Mouse (Mus musculus) kidney, postnatal 10 days (tissue): ENCODE data around the gene Mpped1.
A peak's percentile ranks its signal among the peaks of the same experiment; 100 is the strongest.

Experiments used
- DNase-seq: peaks from one replicate; pipeline ENCODE4 v3.0.0; 2021; ENCODE audit warnings: mixed read lengths

The Mpped1 gene

GRCm38 (mm10) chr15:83796924-83797323 is 17.7 kb downstream of the Mpped1 start:
- DNase-seq = no peak

DNA sequence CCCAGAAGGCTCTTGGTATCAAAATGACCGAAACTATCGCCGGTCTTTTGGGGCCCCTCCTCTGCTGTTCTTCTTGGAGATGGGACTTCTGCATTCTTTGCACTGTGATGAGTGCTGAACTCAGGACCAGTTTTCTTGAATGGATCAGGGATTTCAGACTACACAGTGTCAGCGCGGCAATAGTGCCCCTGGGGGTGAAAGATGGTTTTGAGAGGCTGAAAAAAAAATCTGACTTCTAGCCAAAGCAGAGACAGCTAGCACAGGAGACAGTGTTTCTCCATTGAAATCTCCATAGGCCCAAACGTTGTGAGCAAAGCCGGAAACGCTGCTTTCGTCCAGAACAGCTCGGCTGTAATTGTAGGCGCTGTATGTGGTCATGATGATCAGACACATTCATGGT is 19.7 kb downstream of the Mpped1 start:
- no peak for DNase-seq

DNA sequence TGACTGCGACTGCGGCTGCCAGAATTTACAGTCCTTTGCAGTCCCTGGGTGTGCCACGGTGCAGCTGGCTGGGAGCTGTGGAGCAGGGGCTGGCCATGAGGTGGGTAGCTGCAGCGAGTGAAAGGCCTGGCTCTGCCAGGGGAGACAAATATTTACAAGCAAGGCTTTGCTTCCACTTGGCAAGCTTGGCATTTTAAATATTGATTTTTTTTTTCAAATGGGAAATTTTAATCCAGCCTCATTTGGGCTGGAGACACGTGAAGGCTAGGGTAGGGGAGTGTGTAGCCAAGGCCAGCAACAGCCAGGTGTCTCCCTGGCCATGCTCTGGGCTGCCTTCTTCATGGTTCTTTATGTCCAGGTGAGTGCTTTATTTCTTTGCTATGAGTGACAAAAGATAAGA is 21.7 kb downstream of the Mpped1 start:
- DNase-seq = no peak

DNA sequence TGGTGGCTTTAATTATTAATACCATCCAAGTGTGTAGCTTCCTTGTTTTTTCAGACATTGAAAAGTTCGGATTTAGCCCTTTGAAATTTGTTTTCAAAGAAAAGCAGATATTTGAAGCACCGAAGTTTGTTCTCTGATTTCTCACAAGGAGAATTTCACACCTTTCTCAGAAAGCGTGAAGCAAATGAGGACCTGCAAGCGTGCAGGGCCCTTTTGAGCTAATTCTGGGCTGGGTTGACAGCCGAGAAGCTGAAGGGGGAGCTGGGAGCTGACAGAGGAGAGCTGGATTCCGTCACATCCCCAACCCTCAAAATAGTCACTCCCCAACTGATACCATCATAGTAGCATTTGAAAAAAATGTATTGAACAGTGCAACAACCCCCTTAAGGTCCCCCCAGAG is 34.8 kb downstream of the Mpped1 start:
- DNase-seq = no peak

DNA sequence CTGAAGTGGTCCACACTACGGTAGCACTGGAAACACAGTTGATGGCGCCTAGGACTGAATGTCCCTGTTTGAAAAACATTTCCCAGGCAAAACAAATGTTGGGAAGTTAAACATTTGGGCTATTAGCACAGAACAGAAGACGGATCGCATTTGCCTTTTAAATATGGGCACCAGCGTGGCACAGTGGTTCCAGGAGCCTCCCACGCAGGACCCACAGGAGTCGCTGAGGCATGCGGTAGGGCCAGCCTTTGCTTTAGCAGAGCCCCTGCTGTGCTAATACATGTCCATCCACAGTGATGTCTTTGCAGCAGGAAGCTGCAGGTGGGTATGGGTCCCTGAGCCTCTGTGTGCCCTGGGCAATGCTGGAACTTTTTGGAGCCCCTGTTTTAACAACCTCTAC is 48.7 kb downstream of the Mpped1 start:
- no peak for DNase-seq

- no peak for DNase-seq
Measured at GRCm38 (mm10) chr15:83829226-83829625, 50.0 kb downstream of the Mpped1 start.

- no peak for DNase-seq
Measured at GRCm38 (mm10) chr15:83832265-83832664, 53.0 kb downstream of the Mpped1 start.

DNA sequence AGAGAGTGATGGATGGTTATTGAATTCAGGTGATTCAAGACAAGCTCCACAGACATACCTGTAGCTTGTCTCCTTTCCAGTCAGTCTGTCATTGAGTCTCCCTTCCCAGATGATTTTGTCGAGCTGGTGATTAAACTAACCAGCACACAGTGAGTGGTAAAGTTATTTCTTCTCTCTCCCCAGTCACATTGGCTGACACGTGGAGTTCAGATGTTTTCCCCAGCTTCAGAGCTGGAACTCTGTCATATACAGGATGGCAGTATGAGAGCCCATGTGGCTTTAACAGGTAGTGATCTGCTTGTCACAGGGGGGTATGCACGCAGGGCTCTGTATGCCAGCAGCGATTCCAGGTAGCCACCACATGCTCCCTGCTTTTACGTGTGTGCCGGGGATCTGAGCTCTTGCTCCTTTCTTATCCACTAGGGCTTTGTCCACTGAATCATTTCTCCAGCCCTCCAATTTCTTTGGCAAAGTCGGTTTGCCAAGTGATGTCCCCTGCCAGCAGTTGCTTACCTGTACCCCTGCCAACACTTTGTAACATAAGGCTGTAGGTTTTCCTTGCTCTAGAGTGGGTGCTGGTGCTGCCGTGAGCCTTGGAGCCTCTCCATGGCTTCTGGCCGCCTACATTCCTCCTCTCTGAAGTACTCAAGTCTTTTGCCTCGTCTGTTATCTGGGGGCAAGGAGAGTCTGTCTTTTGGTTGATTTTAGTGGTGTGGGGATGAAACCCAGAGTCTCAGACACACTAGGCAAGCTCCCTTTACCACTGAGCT is 61.9 kb downstream of the Mpped1 start:
- DNase-seq = no peak

DNA sequence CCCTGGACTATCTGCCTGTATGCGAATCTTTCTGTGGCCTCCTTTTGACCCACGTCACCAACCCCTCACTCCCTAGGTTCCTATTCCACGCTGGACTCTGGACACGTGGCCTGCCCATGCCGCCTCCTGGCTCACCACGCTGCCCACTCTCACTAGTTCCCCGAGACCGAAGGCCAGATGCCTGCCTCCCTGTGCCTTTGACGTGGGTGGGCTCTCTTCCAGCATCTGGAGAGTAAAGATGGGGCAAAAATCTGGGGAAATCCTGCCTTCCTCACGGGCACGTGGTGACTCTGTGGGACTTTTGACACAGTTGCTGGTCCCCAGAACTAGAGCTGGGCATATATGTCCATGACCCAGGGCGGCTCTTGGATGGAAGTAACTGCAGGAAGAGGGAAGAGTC is 63.2 kb downstream of the Mpped1 start:
- DNase-seq = no peak

DNA sequence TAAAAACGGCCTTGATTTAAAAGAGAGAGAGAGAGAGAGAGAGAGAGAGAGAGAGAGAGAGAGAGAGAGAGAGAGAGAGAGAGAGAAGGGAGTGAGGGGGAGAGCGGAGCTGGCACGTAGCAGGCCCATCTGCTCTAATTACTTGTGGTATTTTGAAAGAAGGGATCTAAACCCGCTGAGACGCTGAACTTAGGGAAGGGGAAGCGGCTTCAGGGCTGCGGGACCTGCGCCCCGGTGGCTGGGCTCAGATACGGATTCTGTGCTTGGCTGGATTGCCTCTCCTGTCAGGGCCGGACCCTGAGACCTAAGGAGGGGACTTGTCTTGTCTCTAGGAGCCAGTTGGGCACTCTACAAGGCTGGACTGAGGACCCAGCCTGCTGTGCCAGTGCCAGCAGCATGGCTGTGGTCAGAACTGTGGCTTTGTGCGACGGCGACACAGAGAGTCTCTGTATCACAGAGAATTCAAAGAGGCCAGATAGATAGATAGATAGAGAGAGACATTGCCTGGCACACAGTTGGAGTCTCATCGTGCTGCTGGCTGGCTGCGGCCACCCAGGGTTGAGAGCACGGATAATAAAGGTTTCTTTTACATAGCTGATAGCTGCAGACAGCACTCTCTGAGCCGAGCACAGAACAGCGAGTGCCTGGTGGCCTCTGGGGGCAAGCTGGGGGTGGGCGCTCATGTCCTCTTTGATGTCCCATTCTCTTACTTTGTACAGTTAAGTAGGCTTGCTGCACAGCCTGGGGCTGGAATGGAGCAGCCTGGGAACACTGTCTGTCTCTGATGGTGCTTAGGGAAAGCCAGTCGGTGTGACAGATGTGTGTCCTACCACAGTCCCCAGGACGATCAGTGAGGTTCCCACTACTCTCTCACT is 63.9 kb downstream of the Mpped1 start:
- no peak for DNase-seq

DNA sequence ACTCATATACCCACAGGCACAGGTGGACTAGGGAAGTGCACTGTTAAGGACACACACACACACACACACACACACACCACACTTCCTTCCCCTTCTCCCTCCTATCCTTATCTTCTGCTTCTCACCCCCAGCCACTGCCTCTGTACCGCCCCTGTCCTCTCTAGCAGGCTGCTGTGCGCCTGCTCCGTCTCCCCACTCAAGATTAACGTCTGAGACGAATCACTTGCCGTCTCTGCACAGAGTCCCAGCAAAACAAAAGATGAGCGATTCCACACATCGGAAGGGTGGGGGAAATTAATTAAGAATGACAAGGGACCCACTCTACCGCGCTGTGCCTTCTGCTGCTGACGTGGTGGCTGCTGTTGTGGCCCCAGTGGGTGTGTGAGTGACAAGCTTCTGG is 66.5 kb downstream of the Mpped1 start:
- no peak for DNase-seq

DNA sequence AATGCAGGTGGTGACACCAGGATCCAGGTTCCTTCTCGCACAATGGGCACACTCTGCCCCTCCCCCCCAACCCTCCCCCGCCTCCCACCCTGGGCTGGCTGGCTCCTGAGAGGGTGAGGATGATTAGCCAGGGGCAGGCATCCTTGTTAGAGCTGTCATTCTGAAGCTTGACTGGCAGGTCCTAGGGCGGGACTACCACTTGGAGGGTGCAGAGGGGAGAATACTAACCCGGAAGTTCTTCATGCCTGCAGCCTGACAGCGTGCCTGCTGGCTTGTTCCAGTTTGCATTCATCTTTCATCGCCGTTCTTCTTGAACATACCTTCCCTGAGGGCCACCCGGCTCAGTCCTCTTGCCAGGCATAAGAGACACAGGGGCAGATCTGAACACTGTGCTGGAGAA is 67.3 kb downstream of the Mpped1 start:
- DNase-seq = no peak

GRCm38 (mm10) chr15:83847512-83847911 is 68.2 kb downstream of the Mpped1 start:
- DNase-seq = no peak

DNA sequence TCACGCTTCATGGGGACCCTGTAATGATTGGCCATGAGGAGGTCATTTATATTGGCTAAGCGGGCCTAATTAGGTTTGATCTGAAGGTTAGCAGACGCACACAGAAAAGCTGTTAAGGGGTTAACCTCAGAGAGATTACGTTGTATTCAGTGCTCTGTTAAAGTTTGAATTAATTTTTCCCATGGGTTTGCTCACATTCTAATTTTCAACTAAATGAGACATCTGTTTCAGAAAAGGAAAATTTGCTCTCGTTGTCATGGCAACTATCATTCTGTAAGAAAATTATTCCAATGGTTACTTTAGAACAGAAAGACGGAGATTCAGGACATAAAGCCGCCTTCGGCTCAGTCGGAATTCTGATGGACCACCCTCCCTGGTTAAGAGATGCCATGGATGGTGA is 68.9 kb downstream of the Mpped1 start:
- DNase-seq = no peak

DNA sequence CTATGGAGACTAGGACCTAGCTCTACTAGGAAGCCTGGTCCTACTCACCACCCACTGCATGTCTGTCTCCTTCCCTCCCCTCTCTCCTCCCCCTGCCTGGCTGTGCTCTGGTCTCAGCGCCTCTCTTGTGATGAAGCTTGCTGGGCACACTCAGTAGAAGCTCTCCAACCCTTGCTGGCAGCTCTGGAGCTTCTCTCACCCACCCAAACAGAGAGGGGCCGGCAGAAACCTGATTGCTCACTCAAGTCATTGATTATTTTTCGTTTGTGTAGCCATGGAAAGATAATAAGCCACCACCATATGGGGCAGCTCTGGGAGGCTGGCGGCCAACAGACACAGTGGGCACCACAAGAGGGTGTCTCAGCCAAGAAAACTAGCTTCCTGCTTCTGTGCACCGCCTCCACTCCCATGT is 74.1 kb downstream of the Mpped1 start:
- no peak for DNase-seq

- DNase-seq = peak; percentile 81
Measured at GRCm38 (mm10) chr15:83857129-83857528, 77.9 kb downstream of the Mpped1 start.

- no peak for DNase-seq
Measured at GRCm38 (mm10) chr15:83865626-83866025, 86.4 kb downstream of the Mpped1 start.

DNA sequence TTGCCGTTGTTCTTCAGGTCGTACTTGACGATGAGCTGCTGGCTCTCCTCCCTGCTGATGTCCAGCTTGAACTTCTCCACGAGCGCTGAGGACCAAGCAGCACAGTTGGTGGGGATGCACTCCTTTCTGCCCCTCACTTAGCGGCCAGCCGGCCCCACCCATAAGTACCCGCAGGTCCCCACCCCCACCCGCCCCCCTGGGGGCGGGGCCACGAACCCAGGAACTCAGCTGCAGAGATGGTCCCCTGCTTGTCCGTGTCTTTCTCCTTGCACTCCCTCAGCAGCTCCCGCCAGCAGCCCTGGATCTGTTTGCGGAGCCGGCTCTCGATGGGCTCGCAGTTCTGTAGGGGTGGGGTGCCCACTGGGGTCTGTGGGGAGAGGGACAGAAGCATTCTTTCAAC is 91.7 kb downstream of the Mpped1 start:
- DNase-seq = peak; percentile 44

GRCm38 (mm10) chr15:83877155-83877866 is 98.0 kb downstream of the Mpped1 start:
- no peak for DNase-seq

DNA sequence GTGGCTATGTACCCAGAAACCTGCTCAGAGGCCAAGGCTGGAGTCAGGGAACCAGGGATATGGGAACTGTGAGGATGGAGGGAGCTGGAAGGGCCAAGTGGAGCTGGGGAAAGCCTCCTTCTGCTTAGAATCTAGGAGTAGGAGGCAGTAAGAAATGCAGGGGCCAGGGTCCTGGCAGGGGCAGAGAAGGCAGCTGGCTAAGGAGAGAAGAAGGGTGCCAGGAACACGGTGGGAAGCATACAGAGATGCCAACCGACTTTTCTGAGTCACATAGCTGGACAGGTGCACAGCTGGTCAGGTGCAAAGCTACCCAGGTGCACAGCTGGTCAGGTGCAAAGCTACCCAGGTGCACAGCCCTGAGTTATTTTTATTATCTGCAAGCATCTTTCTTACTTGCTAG is 98.6 kb downstream of the Mpped1 start:
- DNase-seq = no peak

DNA sequence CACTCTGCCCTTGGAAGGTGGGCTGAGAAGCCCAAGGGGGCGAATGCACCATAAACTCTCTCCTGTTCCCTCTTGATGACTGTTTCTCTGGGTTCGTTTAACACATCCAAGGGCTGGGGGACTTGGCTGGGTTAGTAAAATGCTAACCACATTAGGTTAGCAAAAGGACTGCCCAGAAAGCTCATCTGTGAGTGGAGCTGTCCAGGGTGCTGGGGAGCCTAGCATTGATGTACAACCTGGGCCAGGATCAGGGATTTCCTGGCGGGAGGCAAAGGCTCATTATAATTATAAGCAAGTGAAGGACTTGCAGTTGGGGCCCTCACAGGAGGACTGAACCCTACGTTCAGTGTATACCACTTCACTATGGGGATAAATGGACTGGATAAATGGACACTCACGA is 100.6 kb downstream of the Mpped1 start:
- peak; percentile 82 for DNase-seq

- DNase-seq = no peak
Measured at GRCm38 (mm10) chr15:83883821-83884220, 104.6 kb downstream of the Mpped1 start.

DNA sequence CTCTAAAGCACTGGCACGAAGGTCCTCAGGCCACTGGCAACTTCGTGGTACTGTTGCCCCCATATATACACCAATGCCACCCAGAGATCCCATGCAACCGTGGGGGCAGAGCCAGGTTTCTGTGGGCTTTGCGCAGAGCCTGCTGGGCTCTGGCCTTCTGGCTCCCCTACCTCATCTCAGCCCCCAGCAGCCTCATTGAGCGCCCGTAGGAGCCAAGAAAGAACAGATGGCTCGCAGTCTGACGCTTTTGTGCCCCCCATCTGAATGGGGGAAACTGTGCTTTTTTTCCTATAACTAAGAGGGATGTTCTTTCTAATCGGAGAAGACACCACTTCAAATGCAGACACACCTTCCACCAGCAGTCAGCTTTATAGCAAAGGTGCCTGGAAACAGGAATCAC is 105.0 kb downstream of the Mpped1 start:
- DNase-seq = no peak

- no peak for DNase-seq
Measured at GRCm38 (mm10) chr15:83892871-83893270, 113.6 kb downstream of the Mpped1 start.
